Mouse (Mus musculus) layer of hippocampus, adult 18-20 months (tissue): ENCODE measurements around the gene Zscan2. TPM values are rescaled to one million over a fixed set of nuclear protein-coding genes. Genes with fewer than 3 reads are reported as not detected.

Experiments used
- DNase-seq, 2 experiments: peaks; one replicate each; pipeline ENCODE4 v3.0.0; 2022; ENCODE audit warnings: low spot score in 2 of 2
- total RNA-seq, 2 experiments: library from RNA; stranded (reverse); gene quantifications; 2 replicates each; pipeline ENCODE4 v1.2.3; 2021

Gene Zscan2
- total RNA-seq, 2 experiments from 2014 or later: 14.7 to 16.3 TPM

DNA sequence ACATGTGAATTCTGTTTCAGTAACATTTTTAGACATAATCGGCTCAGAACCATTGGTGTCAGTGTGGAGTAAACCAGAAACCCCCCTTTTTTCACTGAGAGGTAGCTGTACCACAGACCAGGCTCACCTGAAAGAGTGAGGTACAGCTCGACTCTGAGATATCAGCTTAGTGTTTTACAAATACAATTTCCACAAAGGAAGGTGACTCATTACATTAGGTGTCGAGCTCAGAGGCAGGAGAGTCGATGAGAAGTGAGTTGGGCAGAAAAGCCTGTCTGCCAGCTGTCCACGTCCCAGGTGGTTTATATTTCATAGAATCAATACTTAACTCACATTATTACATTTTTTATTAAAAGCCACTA is 58.9 kb downstream of the Zscan2 start:
- DNase-seq: no peak

DNA sequence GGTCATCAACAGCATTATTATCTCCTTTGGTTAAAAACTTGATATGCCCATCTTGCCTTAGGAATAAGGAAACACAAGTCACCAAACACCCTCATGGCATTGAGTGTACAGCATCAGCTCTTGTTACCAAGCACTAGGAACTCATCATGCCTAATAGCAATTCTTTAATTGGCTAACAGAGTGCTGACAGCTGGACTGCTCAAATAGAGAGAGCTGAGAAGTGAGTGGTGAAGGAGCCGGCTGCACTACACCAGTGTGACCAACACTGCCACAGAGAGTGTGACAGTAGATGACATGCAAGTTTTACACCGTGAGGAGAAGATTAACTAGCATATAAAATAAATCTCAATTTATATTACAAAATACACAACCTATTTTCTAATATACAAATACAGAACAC is 62.4 kb downstream of the Zscan2 start:
- DNase-seq: no peak

Other genes with a start within 250 kb of the Zscan2 start
- gene Crtc3, start 172.0 kb upstream of the Zscan2 start, total RNA-seq: 10 to 100 TPM; 20.2 to 20.8 TPM
- 10 to 100 TPM; 18.1 TPM for gene Iqgap1, start 34.9 kb upstream of the Zscan2 start, total RNA-seq
- 10 to 100 TPM; 27.2 to 31.5 TPM for gene Wdr73, start 40.3 kb downstream of the Zscan2 start, total RNA-seq
- 10 to 100 TPM in 1 of 2 experiments, 1 to 10 TPM in 1; 10.0 to 10.6 TPM for gene Nmb, start 44.2 kb downstream of the Zscan2 start, total RNA-seq
- 10 to 100 TPM; 46.0 to 51.3 TPM for gene Sec11a, start 86.9 kb downstream of the Zscan2 start, total RNA-seq
- 10 to 100 TPM; 19.4 to 20.4 TPM for gene Zfp592, start 132.8 kb downstream of the Zscan2 start, total RNA-seq
- under 1 TPM; 0.79 to 0.82 TPM for gene Alpk3, start 196.7 kb downstream of the Zscan2 start, total RNA-seq